ENCODE assay signal across 9 mouse cellular contexts in the genomic region with DNA sequence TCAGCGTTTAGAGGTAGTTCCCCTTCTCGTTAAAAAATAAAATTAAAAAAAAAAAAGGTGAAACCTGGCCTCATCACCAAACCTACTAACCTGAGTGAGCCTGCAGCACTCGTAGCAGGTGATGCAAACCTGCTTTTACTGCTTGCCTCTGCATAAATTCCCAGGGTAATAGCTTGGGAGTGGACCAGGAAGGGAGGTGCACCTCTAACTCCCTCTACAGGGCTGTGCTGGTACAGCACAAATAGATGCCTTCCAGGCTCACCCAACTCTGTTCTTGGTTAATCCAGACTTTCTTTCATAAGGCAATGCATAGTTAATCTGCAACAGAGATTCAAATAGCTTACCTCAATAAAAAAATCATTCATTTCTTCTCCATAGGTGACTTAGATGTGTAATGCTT.
DNase-seq lines count a peak whose midpoint lies in the region; ATAC-seq and TF ChIP-seq lines count a peak whose summit lies in the region.
"Had no signal": no experiment of that assay in that cellular context is flagged by ENCODE, and none has a peak within 500 bp of the region (broad histone marks: within the 10 kb centered on the region; RNA-seq: fewer than 3 reads in every experiment).

No protein-coding gene starts in this region.

- peak; percentile 28 for DNase-seq in embryo, embryonic 10 days (ENCODE audit: low spot score)
- DNase-seq in embryo, embryonic 9.5 days (ENCODE audit: extremely low spot score) = no peak
- no peak for DNase-seq in liver, postnatal 0 days
- peak; percentile 38 to 40 for DNase-seq in cerebellum, postnatal 36 days
- DNase-seq in lung, postnatal 14 days = peak; percentile 35

- ATAC-seq in liver, postnatal 0 days = no peak
- no peak for ATAC-seq in liver, embryonic 12.5 days
- ATAC-seq in forebrain, embryonic 13.5 days = no peak
- no peak for ATAC-seq in intestine, embryonic 15.5 days

- no peaks in the 10 kb centered on the region for H3K36me3 ChIP-seq in liver, postnatal 0 days (replicated peaks; ENCODE audit: insufficient read depth, low read length)
- no peaks in the 10 kb centered on the region for H3K36me3 ChIP-seq in liver, embryonic 12.5 days
- H3K36me3 ChIP-seq in forebrain, embryonic 13.5 days (ENCODE audit: poor library complexity, severe bottlenecking) = no peaks in the 10 kb centered on the region
- H3K36me3 ChIP-seq in intestine, embryonic 15.5 days = no peaks in the 10 kb centered on the region

- no peak overlapping the region for H3K27ac ChIP-seq in liver, postnatal 0 days (ENCODE audit: low read depth)
- no peak overlapping the region for H3K27ac ChIP-seq in liver, embryonic 12.5 days
- H3K27ac ChIP-seq in forebrain, embryonic 13.5 days = no peak overlapping the region
- no peak overlapping the region for H3K27ac ChIP-seq in intestine, embryonic 15.5 days
- H3K27ac ChIP-seq: macrophage had no signal

- H3K4me2 ChIP-seq in liver, postnatal 0 days (ENCODE audit: low read depth, low read length) = no peak overlapping the region
- H3K4me2 ChIP-seq in liver, embryonic 12.5 days = no peak overlapping the region
- H3K4me2 ChIP-seq in forebrain, embryonic 13.5 days = no peak overlapping the region
- no peak overlapping the region for H3K4me2 ChIP-seq in intestine, embryonic 15.5 days (replicated peaks)

- 20% methylated on average over 3 of the region's 3 CpGs for WGBS in liver, postnatal 0 days (ENCODE audit: insufficient replicate concordance)
- WGBS in liver, embryonic 12.5 days (ENCODE audit: insufficient replicate concordance) = 22% methylated on average over 3 of the region's 3 CpGs
- 30% methylated on average over 3 of the region's 3 CpGs for WGBS in forebrain, embryonic 13.5 days
- WGBS in intestine, embryonic 15.5 days = 26% methylated on average over 3 of the region's 3 CpGs

- 0 out of 2 replicates have a peak, but pooled peaks cover 3% of the 10 kb centered on the region for H3K27me3 ChIP-seq in liver, postnatal 0 days (ENCODE audit: insufficient read depth, low read length)
- no peaks in the 10 kb centered on the region for H3K27me3 ChIP-seq in liver, embryonic 12.5 days (replicated peaks)
- no peaks in the 10 kb centered on the region for H3K27me3 ChIP-seq in forebrain, embryonic 13.5 days
- H3K27me3 ChIP-seq in intestine, embryonic 15.5 days (replicated peaks) = no peaks in the 10 kb centered on the region

- TF ChIP-seq EP300 in liver, postnatal 0 days (IDR thresholded peaks at IDR 0.05; ENCODE audit: low read depth) = no peak

- peak; percentile 61 for TF ChIP-seq CTCF in liver, postnatal 0 days (IDR thresholded peaks at IDR 0.05; ENCODE audit: low read depth)

- H3K9me3 ChIP-seq in liver, postnatal 0 days (ENCODE audit: low read length) = no peaks in the 10 kb centered on the region
- H3K9me3 ChIP-seq in liver, embryonic 12.5 days (replicated peaks) = no peaks in the 10 kb centered on the region
- H3K9me3 ChIP-seq in forebrain, embryonic 13.5 days (replicated peaks) = no peaks in the 10 kb centered on the region; the same call in 1 of the 2 replicates
- H3K9me3 ChIP-seq in intestine, embryonic 15.5 days = no peaks in the 10 kb centered on the region

- H3K4me1 ChIP-seq in liver, postnatal 0 days (ENCODE audit: insufficient read depth) = no peaks in the 10 kb centered on the region
- H3K4me1 ChIP-seq in liver, embryonic 12.5 days = no peaks in the 10 kb centered on the region
- peaks cover 14% of the 10 kb centered on the region for H3K4me1 ChIP-seq in forebrain, embryonic 13.5 days
- 0 out of 2 replicates have a peak, but pooled peaks cover 2% of the 10 kb centered on the region for H3K4me1 ChIP-seq in intestine, embryonic 15.5 days (replicated peaks)

- H3K9ac ChIP-seq in liver, postnatal 0 days (replicated peaks) = no peak overlapping the region
- H3K9ac ChIP-seq in liver, embryonic 12.5 days = no peak overlapping the region
- H3K9ac ChIP-seq in forebrain, embryonic 13.5 days = no peak overlapping the region
- no peak overlapping the region for H3K9ac ChIP-seq in intestine, embryonic 15.5 days

- H3K4me3 ChIP-seq in liver, postnatal 0 days (ENCODE audit: low read depth, low read length) = no peak overlapping the region
- H3K4me3 ChIP-seq in liver, embryonic 12.5 days = no peak overlapping the region
- no peak overlapping the region for H3K4me3 ChIP-seq in forebrain, embryonic 13.5 days
- no peak overlapping the region for H3K4me3 ChIP-seq in intestine, embryonic 15.5 days (replicated peaks)

Comparison
In these comparisons a context has a peak if more than half of its experiments do, and no peak if none do; other contexts are left out.
1. DNase-seq: peak in embryo, embryonic 10 days (single experiment), cerebellum, postnatal 36 days (2 of 2) and lung, postnatal 14 days (single experiment); none in embryo, embryonic 9.5 days (single experiment) and liver, postnatal 0 days (single experiment).